Mouse (Mus musculus) erythroblast, adult 5-6 weeks (primary cell): ENCODE data around the gene Celf5. TPM values are rescaled to one million over a fixed set of nuclear protein-coding genes. Genes with fewer than 3 reads are reported as not detected.

Source experiments
- ATAC-seq: replicated peaks from 2 replicates; pipeline ENCODE4 v1.8.0; 2016; ENCODE audit warnings: moderate number of reproducible peaks, mild to moderate bottlenecking, moderate TSS enrichment, inconsistent platforms; ENCODE audit not compliant: poor library complexity, low FRiP score, severe bottlenecking
- total RNA-seq, 2 experiments: library from RNA; stranded (forward) in 1 of 2; stranded (reverse) in 1 of 2; fragments of 150-400 nt in 1 of 2; fragments of 200-764, 138-1000 nt in 1 of 2; gene quantifications; 2 replicates each; pipeline versions ENCODE4 v1.2.3 to v1.2.4; 2015 to 2017; ENCODE audit warnings: low replicate concordance in 2 of 2

Gene Celf5
- total RNA-seq, 2 experiments from 2014 or later: 0.68 TPM; not detected in 1

- no peak for ATAC-seq
These were observed 640 bp downstream of the Celf5 start for GRCm38 (mm10) chr10:81481605-81482532.

GRCm38 (mm10) chr10:81474461-81474860, 8.0 kb downstream of the Celf5 start:
- ATAC-seq: no peak

- ATAC-seq: no peak
These were observed 9.5 kb downstream of the Celf5 start for GRCm38 (mm10) chr10:81473003-81473451.

GRCm38 (mm10) chr10:81472403-81473002, 10.0 kb downstream of the Celf5 start:
- no peak for ATAC-seq

- ATAC-seq: no peak
These were observed 12.1 kb downstream of the Celf5 start for GRCm38 (mm10) chr10:81470454-81470853.

- no peak for ATAC-seq
These were observed 13.3 kb downstream of the Celf5 start for GRCm38 (mm10) chr10:81469253-81469652.

- no peak for ATAC-seq
These were observed 14.8 kb downstream of the Celf5 start for GRCm38 (mm10) chr10:81467670-81468235.

GRCm38 (mm10) chr10:81466881-81467280, 15.6 kb downstream of the Celf5 start:
- no peak for ATAC-seq

- no peak for ATAC-seq
These were observed 16.4 kb downstream of the Celf5 start for GRCm38 (mm10) chr10:81466066-81466465.

GRCm38 (mm10) chr10:81465265-81465645, 17.3 kb downstream of the Celf5 start:
- ATAC-seq: no peak

GRCm38 (mm10) chr10:81464405-81465264, 17.9 kb downstream of the Celf5 start:
- ATAC-seq: peak; percentile 53

GRCm38 (mm10) chr10:81463531-81463930, 19.0 kb downstream of the Celf5 start:
- ATAC-seq: no peak

GRCm38 (mm10) chr10:81462917-81463316, 19.6 kb downstream of the Celf5 start:
- no peak for ATAC-seq

GRCm38 (mm10) chr10:81462415-81462804, 20.1 kb downstream of the Celf5 start:
- ATAC-seq: no peak

- ATAC-seq: no peak
These were observed 20.7 kb downstream of the Celf5 start for GRCm38 (mm10) chr10:81461673-81462414.

- no peak for ATAC-seq
These were observed 21.6 kb downstream of the Celf5 start for GRCm38 (mm10) chr10:81460951-81461350.

GRCm38 (mm10) chr10:81460471-81460870, 22.0 kb downstream of the Celf5 start:
- no peak for ATAC-seq

- no peak for ATAC-seq
These were observed 23.1 kb downstream of the Celf5 start for GRCm38 (mm10) chr10:81459399-81459798.

GRCm38 (mm10) chr10:81458267-81458666, 24.2 kb downstream of the Celf5 start:
- no peak for ATAC-seq
